Mouse (Mus musculus) c-Kit-positive CD71-positive TER-119-positive erythroid progenitor cells, embryonic 14.5 days (primary cell): ENCODE results near the gene Qpct.
"Not testable (repeated sequence)": the region's sequence is repeated elsewhere in the genome, so short reads cannot be mapped to it uniquely, and the experiment has no call there.

Source experiments
- DNase-seq: peaks from one replicate; pipeline ENCODE4 v3.0.0-alpha.2; 2013; ENCODE audit warnings: low spot score

The Qpct gene

DNA sequence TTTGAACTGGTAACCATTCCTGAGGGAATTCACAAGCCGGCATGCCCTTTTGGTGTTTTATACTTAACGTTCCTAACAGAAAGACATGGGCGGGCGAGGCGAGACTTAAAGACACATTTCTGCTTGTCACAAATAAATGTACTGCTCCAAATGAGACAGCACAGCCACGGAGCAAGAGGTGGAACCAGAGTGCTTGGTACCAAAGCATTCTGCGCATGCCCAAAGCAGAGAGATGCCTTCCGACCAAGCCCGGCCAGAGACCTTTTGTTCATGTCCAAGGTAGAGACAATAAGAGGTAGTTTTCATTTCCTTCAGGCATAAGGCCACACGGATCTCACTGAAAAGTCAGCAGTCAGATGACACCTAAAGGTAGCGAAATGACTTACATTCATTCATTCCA is 20.2 kb downstream of the Qpct start:
- DNase-seq = no peak

DNA sequence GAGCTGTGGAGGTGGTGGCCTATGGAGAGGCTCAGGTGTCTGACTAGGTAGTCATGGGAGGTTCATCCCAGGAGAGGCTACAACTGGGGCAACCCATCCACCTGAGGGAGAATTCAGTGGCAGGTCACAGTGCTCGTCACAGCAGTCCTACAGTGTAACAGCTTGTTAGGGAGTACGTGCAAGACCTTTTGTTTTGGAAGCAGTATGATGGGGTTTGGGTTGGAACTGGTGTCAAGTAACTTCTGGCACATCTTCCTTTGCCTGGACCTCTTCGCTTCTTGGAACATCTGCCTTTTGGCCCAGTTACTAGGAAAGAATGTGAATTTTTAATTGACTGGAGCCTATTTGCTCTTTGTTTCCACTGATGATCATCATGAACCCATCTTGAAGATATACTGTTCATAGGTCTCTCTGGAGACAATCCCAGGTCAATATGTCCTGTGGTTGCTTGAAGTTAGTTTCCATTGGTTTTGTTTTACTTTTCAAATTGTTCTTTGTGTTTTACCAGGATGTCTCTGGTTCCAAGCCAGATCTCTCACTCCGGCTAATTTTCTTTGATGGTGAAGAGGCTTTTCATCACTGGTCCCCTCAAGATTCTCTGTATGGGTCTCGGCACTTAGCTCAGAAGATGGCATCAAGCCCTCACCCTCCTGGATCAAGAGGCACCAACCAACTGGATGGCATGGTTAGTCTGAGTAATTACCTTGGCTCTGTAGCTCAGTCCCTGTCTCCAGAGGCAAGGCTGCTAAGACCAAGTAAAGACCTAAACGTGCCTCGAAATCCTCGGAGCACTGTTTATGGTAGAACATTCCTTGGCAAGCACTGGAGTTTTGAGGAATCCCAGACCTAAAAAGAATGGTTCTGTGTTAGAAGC is 25.5 kb downstream of the Qpct start:
- DNase-seq = no peak

DNA sequence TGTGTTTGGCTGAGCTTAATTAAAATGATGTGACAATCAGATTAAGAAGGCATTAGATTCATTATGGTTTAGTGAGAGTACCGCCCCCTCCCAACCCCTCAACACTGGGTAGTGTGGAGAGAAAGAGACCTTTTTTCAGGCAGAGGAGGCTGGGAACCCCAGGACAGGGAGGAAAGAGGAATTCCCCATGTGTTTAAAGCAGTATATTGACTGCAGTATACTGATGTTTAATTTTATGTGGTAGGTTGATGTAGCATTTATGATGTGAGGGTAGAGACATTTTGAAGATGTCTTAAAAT is 26.1 kb downstream of the Qpct start:
- no peak for DNase-seq

DNA sequence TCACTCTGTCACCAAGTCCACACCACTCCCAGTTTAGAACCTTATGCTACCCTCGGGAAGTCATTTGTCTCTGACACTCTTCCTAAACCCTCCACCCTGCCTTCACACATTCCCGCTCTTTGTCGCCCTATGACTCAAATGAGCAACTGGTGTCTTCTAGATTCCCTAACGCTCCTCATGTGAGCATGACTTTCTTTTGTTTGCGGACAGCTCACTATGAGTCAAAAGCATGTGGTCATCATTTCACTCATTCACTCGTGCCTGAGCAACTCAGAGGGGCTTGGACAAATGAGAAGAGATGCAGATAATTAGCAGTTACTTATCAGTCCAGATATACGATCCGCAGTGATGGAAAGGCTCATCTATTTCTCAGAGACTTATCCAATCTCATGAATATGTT is 26.5 kb downstream of the Qpct start:
- DNase-seq = no peak

DNA sequence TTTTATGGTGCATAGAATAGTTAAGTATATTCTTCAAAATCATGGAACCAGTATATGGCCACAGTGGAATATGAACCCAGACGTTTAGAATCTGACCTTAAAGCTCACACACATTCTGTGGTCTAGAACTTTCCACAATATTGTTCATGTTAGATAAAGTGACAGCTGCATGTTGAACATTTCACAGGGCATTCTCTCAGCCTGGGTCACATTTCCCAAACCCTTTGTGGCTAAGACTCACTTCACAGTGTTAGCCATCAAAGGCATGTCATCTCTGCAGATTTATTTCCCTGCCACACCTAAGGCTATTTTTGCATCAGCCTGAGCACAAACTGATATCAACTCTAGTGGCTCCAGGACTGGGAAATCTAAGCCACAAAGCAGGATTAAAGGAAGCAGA is 40.0 kb downstream of the Qpct start:
- DNase-seq = no peak

DNA sequence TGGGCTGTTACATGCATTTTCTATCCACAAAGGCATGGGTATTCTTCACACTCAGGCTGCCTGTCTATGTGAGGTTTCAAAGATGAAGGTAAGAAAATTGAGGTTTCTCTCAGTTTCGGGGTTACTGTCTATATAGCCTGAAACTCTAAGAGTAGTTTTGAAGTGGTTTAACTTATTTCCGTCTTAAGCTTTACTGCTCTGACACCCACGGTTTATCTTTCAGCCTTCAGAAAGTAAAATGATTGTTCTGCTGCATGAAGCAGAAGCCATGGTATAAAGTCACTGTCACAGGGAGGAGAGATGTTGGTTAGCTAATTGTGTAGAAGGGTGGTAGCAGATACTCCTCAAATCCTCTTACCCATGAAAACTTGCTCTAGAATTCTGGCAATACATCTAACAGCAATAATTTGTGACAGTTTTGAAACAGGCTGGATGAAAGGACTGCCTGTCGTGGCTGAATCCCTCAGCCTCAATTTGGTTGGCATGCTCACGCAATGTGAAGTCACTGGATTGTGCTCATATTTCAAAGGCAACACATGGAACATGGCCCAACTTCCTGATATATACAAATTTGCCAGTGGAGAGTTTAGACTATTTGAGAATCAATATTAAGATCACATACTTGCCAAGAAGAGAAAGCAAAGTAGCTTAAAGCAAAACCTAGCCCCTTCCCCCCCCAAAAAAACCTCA is 41.7 kb downstream of the Qpct start:
- no peak for DNase-seq

DNA sequence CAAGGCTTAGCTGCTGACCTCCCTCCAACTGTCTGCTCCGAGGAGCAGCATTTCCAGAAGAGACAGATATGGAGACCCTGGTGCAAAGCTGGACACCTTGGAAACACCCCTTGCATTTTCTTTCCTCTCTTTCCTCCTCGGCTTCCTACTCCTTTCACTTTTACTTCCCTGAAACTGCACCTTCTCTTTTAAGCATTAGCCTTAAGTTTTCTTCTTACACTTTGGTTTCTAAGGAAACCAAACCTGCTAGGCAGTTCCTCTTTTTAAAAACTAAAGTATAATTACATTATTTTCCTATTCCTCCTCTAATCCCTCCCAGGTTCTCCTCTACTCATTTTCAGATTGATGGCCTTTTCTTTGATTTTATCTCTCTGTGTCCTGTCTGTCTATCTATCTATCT is 43.9 kb downstream of the Qpct start:
- DNase-seq = no peak

DNA sequence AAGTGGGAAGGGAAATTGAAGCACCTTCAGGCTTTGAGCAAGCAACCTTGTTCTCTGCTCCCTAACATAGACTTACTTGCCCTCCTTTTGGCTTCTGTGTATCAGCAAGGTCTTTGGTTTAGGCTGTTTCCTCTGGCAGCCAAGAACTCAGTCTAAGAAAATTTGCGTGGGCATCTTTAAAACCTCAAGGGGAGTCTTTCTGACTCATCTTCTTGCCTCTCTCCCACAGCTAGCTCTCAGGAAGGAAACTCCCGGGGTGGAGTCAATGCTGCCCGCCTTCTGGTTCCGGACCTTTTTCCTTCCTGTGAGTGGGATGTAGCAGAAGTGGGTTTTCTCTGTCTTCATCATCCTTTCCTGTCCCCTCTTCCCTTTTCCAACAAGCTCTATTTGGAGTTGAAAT is 48.2 kb downstream of the Qpct start:
- DNase-seq = no peak

DNA sequence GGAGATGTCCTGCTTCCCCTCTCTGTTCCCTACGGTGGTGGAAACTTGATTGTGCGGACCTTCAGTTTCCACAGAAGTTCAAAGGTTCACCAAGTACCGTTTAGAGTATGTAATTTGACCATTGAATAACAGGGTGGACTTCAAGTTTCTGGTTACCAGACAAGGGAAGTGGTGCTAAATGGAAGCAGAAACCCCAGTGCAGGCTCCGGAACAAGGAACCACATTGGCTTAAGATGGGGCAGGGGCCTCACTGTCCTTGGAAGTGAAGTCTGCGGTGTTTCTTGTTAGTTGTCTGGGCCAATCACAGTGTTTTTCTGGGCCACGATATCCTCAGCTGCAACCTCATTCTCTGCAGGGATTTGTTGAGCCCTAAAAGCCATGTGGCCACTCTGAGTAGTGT is 56.5 kb downstream of the Qpct start:
- DNase-seq = no peak

DNA sequence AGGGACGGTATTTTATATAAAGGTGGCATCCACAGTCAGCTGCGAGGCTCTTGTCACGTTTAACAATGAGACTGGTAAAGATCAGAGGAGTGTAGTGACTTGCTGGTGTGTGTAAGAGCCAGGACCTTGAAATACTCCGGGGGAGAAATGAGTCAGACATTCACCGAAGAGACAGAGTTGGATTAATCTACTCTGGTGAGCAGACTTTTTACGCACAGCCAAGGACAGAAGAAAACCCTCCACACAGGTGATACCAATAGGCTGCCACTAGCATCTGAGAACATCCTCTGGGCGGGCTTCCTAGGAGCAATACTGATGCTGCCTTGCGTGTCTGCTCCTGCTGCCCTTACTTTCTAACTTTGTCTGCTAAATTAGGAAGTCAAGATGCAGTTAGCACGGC is 57.9 kb downstream of the Qpct start:
- no peak for DNase-seq

DNA sequence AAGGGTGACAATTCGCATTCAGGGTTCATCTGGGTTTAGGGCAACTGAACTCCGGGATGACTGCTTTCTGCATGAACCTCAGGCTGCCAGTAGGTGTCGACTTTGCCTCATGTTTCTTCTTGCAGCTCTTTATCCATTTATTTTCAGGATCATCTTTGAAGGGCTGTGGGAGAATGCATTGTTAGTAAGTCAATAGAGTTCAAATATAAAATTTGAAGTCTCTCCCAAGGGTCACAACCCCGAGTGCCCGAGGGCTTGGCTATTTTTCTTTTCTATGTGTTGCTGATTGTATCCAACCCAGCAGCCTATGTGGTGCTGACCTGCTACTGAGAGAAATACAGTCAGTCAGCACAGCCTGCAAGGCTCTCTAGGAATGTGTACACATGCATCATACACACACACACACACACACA is 59.2 kb downstream of the Qpct start:
- DNase-seq = peak; percentile 6

DNA sequence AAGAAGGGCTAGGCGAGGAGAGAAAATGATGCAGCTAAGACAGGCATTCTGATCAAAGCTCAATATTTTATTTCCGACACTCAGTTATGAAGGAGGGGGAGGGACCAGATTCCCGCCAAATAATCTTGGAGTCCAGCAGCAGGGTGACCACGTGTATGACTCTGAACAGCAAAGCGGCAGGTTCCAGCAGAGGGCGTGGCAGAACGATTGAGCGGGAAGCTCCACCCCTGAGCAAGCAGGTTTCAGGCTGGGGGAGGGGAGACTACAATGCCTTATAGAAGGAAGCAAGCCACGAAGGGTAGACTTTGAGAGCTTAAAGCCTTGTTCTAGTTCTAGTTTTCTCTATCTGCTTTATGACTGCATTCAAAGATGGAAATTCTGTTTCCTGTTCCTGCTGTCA is 63.5 kb downstream of the Qpct start:
- not testable (repeated sequence) for DNase-seq

DNA sequence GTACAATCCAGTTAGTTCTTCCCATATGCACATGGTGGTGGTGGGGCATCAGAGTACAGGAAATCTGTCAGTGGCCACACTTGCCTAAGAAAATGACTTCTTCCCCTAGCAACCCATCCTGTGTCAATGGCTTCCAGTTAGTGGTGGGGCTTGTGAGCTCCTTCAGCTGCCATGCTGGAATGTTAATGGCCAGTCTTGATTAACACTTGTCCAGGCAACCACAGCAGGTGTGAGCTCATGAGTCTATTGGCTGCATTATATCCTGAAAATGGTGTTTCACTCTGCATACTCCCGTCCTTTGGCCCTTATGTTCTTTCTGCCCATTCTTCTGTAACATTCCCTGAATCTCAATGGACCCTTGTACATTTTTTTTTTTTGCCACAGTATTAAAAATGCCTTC is 67.4 kb downstream of the Qpct start:
- DNase-seq = no peak

DNA sequence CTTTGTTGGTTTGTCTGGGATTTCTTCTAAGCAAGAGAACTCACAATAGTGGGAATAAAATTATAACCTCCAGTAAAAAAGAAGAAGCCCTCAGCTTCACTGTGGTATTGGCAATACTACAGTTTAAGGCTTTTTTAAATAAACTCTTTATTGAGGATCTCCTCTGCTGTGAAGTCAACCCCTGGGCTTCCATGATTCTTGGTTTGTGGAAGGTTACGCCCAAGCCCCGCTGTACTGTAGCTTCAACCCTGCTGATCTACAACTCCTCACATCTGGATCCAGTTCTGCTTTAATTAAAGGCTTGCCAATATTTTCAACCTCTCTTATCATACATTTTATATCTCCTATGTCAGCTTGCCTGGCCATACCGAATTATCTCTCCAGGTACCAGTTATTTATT is 68.6 kb downstream of the Qpct start:
- DNase-seq = no peak

DNA sequence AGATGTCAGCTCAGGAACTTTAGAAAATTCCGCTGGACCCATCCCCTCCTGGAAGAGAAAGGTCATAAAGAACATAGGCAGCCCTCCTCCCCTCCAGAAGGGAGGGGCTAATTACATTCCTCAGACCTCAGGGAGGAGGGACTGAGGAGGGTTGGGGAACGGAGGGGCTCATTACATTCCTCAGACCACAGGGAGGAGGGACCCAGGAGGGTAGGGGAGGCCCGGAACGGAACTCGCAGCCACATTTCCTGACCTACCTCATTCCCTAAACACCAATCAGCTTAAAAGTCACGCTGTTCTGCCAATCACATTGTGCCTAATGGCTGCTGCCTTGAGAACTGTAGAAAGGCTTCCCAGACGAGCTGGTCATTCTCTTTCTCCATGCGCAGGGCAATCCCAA is 82.0 kb downstream of the Qpct start:
- DNase-seq = no peak

DNA sequence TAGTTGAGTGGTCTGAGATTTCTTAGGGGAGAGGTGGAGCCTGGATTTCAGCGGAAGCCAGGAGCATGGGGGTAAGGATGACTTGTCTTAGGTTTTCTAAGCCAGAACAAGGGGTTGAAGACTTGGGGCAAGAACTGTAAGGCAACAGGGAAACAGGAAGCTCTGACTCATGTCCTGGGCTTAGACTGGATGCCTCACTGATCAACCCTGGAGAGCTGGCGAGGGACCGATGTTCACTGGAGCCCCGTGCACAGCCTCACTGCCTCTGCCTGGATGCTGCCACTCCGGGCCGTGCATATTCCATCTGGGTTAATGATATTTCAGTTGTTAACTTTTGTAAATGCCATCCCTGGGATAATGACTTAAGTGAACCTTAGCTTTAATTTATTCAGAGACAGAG is 84.1 kb downstream of the Qpct start:
- no peak for DNase-seq

DNA sequence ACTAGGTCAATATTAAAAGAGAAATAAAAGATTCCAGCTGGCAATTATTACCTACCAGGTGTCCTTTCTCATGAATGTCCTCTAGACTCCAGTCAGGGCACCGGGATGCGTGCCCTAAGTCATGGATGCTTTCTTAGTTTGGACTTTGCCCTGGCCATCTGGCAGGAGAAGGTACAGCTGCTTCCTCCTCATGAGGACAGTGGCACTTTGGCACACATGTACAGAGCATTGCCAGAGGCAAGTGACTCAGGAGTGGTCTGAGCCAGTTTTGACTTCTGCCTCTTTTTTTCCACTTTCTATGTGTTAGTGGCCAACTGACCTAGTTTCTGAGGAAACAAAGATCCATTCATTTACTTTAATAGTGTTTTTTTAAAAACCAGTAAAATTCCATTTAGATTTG is 84.7 kb downstream of the Qpct start:
- DNase-seq = no peak
